Mouse (Mus musculus) ES-E14 (cell line): ENCODE measurements around the gene Gm13275. TPM values are rescaled to one million over a fixed set of nuclear protein-coding genes. Genes with fewer than 3 reads are reported as not detected.
"Not testable (repeated sequence)": the region's sequence is repeated elsewhere in the genome, so short reads cannot be mapped to it uniquely, and the experiment has no call there.

Experiments used
- DNase-seq: peaks from one replicate; pipeline ENCODE4 v3.0.0-alpha.2; 2013; ENCODE audit warnings: low read depth, low spot score
- H3K27ac ChIP-seq: 2 replicates; pipeline ENCODE4 v1.5.1; 2012; ENCODE audit warnings: low read depth, mild to moderate bottlenecking, low read length, moderate library complexity, mixed read lengths; ENCODE audit not compliant: poor library complexity, insufficient read depth, severe bottlenecking
- H3K36me3 ChIP-seq: 2 replicates; pipeline ENCODE4 v1.6.1; 2012; ENCODE audit warnings: mild to moderate bottlenecking, low read length, moderate library complexity, mixed read lengths; ENCODE audit not compliant: control insufficient read depth, poor library complexity, insufficient read depth, severe bottlenecking
- H3K4me1 ChIP-seq, 2 experiments: fragments of 150-350 bp in 1 of 2; sonication (generic) in 1 of 2; 2 replicates each; pipeline ENCODE4 v1.6.1; 2012; ENCODE audit warnings: low read length in 2 of 2, mild to moderate bottlenecking in 1 of 2, mixed read lengths in 1 of 2; ENCODE audit not compliant: control insufficient read depth in 2 of 2, insufficient read depth in 2 of 2, poor library complexity in 1 of 2
- H3K4me3 ChIP-seq, 2 experiments: fragments of 150-350 bp in 1 of 2; sonication (generic) in 1 of 2; 2 replicates each; pipeline ENCODE4 v1.5.1; 2012; ENCODE audit warnings: low read length in 2 of 2, low read depth in 1 of 2, mild to moderate bottlenecking in 1 of 2, mixed read lengths in 1 of 2; ENCODE audit not compliant: insufficient read depth in 1 of 2, poor library complexity in 1 of 2, severe bottlenecking in 1 of 2
- H3K9ac ChIP-seq: 2 replicates; pipeline ENCODE4 v1.6.1; 2012; ENCODE audit warnings: low read depth, mild to moderate bottlenecking, low read length, mixed read lengths; ENCODE audit not compliant: poor library complexity, insufficient read depth, severe bottlenecking
- H3K9me3 ChIP-seq: fragments of 150-350 bp; sonication (generic); 2 replicates; pipeline ENCODE4 v1.6.1; 2012; ENCODE audit warnings: low read depth, mild to moderate bottlenecking, low read length; ENCODE audit not compliant: control insufficient read depth, insufficient read depth
- in situ Hi-C, 2 experiments: fragments of 600-800 bp; cut with MboI; formaldehyde crosslinking; loops; one replicate each; pipeline ENCODE4 v1.15.1; 2025; ENCODE audit warnings: low sequenced_read_pairs in 2 of 2, inconsistent platforms in 1 of 2; ENCODE audit not compliant: unreplicated experiment in 2 of 2
- total RNA-seq: library from RNA; depleted of rRNA; stranded (reverse); fragments of 300-350 nt; gene quantifications from 2 replicates; pipeline ENCODE4 v1.2.3, GENCODE M21; 2012

Gm13275 gene
- total RNA-seq, 1 experiment = not detected

- in situ Hi-C loops, H3K4me1 ChIP-seq, H3K9ac ChIP-seq, H3K36me3 ChIP-seq, DNase-seq, H3K4me3 ChIP-seq, H3K9me3 ChIP-seq, H3K27ac ChIP-seq: not testable (repeated sequence)
Observed at GRCm38 (mm10) chr4:88760431-88760830, 33.9 kb upstream of the Gm13275 start.

- H3K4me1 ChIP-seq = not testable (repeated sequence)
Observed at GRCm38 (mm10) chr4:88761776-88762175, 32.5 kb upstream of the Gm13275 start.

GRCm38 (mm10) chr4:88762341-88762740, 31.9 kb upstream of the Gm13275 start:
- H3K9ac ChIP-seq, DNase-seq, H3K4me1 ChIP-seq, H3K27ac ChIP-seq, H3K9me3 ChIP-seq, in situ Hi-C loops, H3K36me3 ChIP-seq, H3K4me3 ChIP-seq: not testable (repeated sequence)

More at GRCm38 (mm10) chr4:88761776-88762175, 32.5 kb upstream of the Gm13275 start:
- H3K9ac ChIP-seq, H3K9me3 ChIP-seq, in situ Hi-C loops, DNase-seq, H3K36me3 ChIP-seq, H3K4me3 ChIP-seq, H3K27ac ChIP-seq: not testable (repeated sequence)

GRCm38 (mm10) chr4:88763384-88764018, 30.8 kb upstream of the Gm13275 start:
- H3K36me3 ChIP-seq, DNase-seq, H3K4me1 ChIP-seq, H3K9ac ChIP-seq, H3K9me3 ChIP-seq, H3K27ac ChIP-seq, in situ Hi-C loops: not testable (repeated sequence)
- H3K4me3 ChIP-seq = peak overlapping the region in 1 of 2 experiments; percentile 34; a peak in 1 of 4 replicates

- H3K9ac ChIP-seq, H3K4me1 ChIP-seq, H3K4me3 ChIP-seq, H3K36me3 ChIP-seq, in situ Hi-C loops, H3K9me3 ChIP-seq, DNase-seq, H3K27ac ChIP-seq: not testable (repeated sequence)
Observed at GRCm38 (mm10) chr4:88773534-88773933, 20.8 kb upstream of the Gm13275 start, which contains the start of gene Gm13290. TSS of gene Gm13290 (plus strand) at chr4:88773834.

- H3K9me3 ChIP-seq, in situ Hi-C loops, H3K9ac ChIP-seq, H3K36me3 ChIP-seq, DNase-seq, H3K27ac ChIP-seq, H3K4me3 ChIP-seq, H3K4me1 ChIP-seq: not testable (repeated sequence)
Observed at GRCm38 (mm10) chr4:88776622-88777021, 17.7 kb upstream of the Gm13275 start, which contains the start of gene Gm13289. TSS of gene Gm13289 (plus strand) at chr4:88776922.

- in situ Hi-C loops = not testable (repeated sequence)
Observed at GRCm38 (mm10) chr4:88779550-88779949, 14.7 kb upstream of the Gm13275 start, which contains the start of gene Gm13272. TSS of gene Gm13272 (plus strand) at chr4:88779850.

GRCm38 (mm10) chr4:88780320-88780719, 14.0 kb upstream of the Gm13275 start:
- DNase-seq, H3K4me3 ChIP-seq, H3K4me1 ChIP-seq, H3K27ac ChIP-seq, in situ Hi-C loops, H3K36me3 ChIP-seq, H3K9ac ChIP-seq, H3K9me3 ChIP-seq: not testable (repeated sequence)

More at GRCm38 (mm10) chr4:88779550-88779949, 14.7 kb upstream of the Gm13275 start, which contains the start of gene Gm13272:
- H3K9me3 ChIP-seq, H3K4me1 ChIP-seq, H3K4me3 ChIP-seq, H3K9ac ChIP-seq, H3K27ac ChIP-seq, DNase-seq, H3K36me3 ChIP-seq: not testable (repeated sequence)
